Mouse (Mus musculus): Measurements from ENCODE around the gene Eif2d. TPM values are rescaled to one million over a fixed set of nuclear protein-coding genes. Genes with fewer than 3 reads are reported as not detected.

The Eif2d gene
- polyA plus RNA-seq (2014; fragmentation: Nextera tagmentation; extraction: Ambion mirVana): 55.0 and 58.5 TPM in 2 replicates

GRCm38 (mm10) chr1:131153018-131153629, at the start of gene Eif2d:
TSS of gene Eif2d (plus strand) at chr1:131153181.
- 0 out of 2 replicates have a peak, but pooled peaks cover 8% of the 10 kb centered on the region for H3K4me1 ChIP-seq (ENCODE audit: control insufficient read depth, insufficient read depth, low read length)
- H3K4me3 ChIP-seq (ENCODE audit: low read depth, low read length): peak within 1 kb of the TSS; percentile 76
- whole genome bisulfite sequencing: under 1% methylated on average over 27 of the region's 27 CpGs
- no peaks in the 10 kb centered on the region for H3K27me3 ChIP-seq (ENCODE audit: control insufficient read depth, insufficient read depth, low read length)
- no peaks in the 10 kb centered on the region for H3K9me3 ChIP-seq (ENCODE audit: control insufficient read depth, low read length)
- peak; percentile 88 for DNase-seq (ENCODE audit: low spot score)
- H3K4me2 ChIP-seq (ENCODE audit: low read depth): peak within 1 kb of the TSS; percentile 90
- H3K27ac ChIP-seq (ENCODE audit: low read depth, low read length): no peak within 1 kb of the TSS
- H3K9ac ChIP-seq (ENCODE audit: low read length): peak within 1 kb of the TSS; percentile 78
- H3K36me3 ChIP-seq (ENCODE audit: control insufficient read depth, insufficient read depth, low read length): no peaks in the 10 kb centered on the region; the same call in 1 of the 2 replicates
- peak; percentile 98 for ATAC-seq (ENCODE audit: insufficient read depth, low FRiP score, low TSS enrichment)

DNA sequence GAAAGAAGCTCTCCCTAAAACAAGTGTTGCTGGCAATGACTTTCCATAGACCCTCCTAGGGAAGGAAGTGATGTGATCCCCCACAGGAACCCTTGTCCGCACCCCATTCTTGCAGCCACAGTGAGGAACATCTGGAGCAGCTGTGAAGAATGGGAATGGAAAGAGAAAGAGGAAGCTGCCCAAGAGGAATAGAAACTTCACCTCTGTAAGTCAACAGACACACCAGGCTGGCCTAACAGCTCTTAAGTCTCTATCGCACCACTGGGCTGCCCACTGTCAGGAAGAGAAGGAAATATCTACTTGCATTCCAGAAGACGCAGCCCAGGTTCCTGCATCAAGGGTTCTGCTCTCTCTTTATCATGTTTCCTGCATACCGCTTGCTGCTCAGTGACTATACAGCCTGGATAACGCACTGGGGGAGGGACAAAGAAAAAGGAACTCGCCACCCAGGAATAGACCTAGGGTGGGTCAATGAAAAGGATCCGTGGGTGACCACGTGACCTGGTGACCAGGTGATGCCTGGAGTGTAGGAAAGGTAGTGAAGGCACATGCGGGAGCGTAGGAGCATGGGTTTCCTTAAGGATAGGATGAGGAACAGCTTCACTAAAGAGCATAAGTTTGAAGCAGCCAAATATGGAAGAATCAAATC, 49.1 kb upstream of the Eif2d start:
- WGBS: 89% methylated on average over 10 of the region's 10 CpGs
- no peaks in the 10 kb centered on the region for H3K36me3 ChIP-seq (ENCODE audit: control insufficient read depth, insufficient read depth, low read length)
- H3K4me3 ChIP-seq (ENCODE audit: low read depth, low read length): no peak overlapping the region
- no peak overlapping the region for H3K27ac ChIP-seq (ENCODE audit: low read depth, low read length)
- H3K4me1 ChIP-seq (ENCODE audit: control insufficient read depth, insufficient read depth, low read length): no peaks in the 10 kb centered on the region
- no peak overlapping the region for H3K9ac ChIP-seq (ENCODE audit: low read length)
- DNase-seq (ENCODE audit: low spot score) (no peak), ATAC-seq (ENCODE audit: insufficient read depth, low FRiP score, low TSS enrichment) (no peak)
- no peak overlapping the region for H3K4me2 ChIP-seq (ENCODE audit: low read depth)
- H3K9me3 ChIP-seq (ENCODE audit: control insufficient read depth, low read length): no peaks in the 10 kb centered on the region
- H3K27me3 ChIP-seq (ENCODE audit: control insufficient read depth, insufficient read depth, low read length): no peaks in the 10 kb centered on the region

GRCm38 (mm10) chr1:131107575-131108308, 45.2 kb upstream of the Eif2d start:
- WGBS: 62% methylated on average over 10 of the region's 10 CpGs
- no peaks in the 10 kb centered on the region for H3K4me1 ChIP-seq (ENCODE audit: control insufficient read depth, insufficient read depth, low read length)
- no peak overlapping the region for H3K4me3 ChIP-seq (ENCODE audit: low read depth, low read length)
- H3K36me3 ChIP-seq (ENCODE audit: control insufficient read depth, insufficient read depth, low read length): no peaks in the 10 kb centered on the region
- H3K9ac ChIP-seq (ENCODE audit: low read length): no peak overlapping the region
- no peak overlapping the region for H3K27ac ChIP-seq (ENCODE audit: low read depth, low read length)
- H3K4me2 ChIP-seq (ENCODE audit: low read depth): no peak overlapping the region
- ATAC-seq (ENCODE audit: insufficient read depth, low FRiP score, low TSS enrichment) (no peak; the same call in 1 of the 2 replicates), DNase-seq (ENCODE audit: low spot score) (no peak)
- no peaks in the 10 kb centered on the region for H3K27me3 ChIP-seq (ENCODE audit: control insufficient read depth, insufficient read depth, low read length)
- no peaks in the 10 kb centered on the region for H3K9me3 ChIP-seq (ENCODE audit: control insufficient read depth, low read length)

GRCm38 (mm10) chr1:131110525-131111106, 42.4 kb upstream of the Eif2d start:
- 76% methylated on average over 12 of the region's 12 CpGs for WGBS

DNA sequence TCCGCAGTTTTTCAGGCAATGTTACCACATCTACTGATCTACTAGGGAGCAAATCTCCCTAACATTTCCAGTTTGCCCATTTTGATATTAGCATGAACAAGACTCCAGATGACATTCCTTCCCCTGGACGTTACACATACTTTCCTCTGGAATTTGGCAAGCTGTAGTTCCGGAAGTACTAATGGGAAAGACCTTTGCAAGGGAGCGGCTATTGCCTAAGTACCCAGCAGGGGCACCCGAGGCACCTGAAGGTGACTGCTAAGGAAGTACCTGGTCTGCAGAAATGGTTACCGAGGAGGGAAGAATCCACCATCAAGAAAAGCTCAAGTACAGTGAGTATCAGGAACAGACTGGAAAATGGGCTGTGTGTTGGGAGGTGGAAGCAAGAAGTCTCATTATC, 40.4 kb upstream of the Eif2d start:
- no peak overlapping the region for H3K27ac ChIP-seq (ENCODE audit: low read depth, low read length)
- 39% methylated on average over 6 of the region's 6 CpGs for WGBS
- no peaks in the 10 kb centered on the region for H3K9me3 ChIP-seq (ENCODE audit: control insufficient read depth, low read length)
- H3K4me3 ChIP-seq (ENCODE audit: low read depth, low read length): no peak overlapping the region
- no peaks in the 10 kb centered on the region for H3K36me3 ChIP-seq (ENCODE audit: control insufficient read depth, insufficient read depth, low read length)
- H3K9ac ChIP-seq (ENCODE audit: low read length): no peak overlapping the region
- H3K4me2 ChIP-seq (ENCODE audit: low read depth): no peak overlapping the region
- no peaks in the 10 kb centered on the region for H3K27me3 ChIP-seq (ENCODE audit: control insufficient read depth, insufficient read depth, low read length)
- DNase-seq (ENCODE audit: low spot score) (no peak), ATAC-seq (ENCODE audit: insufficient read depth, low FRiP score, low TSS enrichment) (no peak)
- no peaks in the 10 kb centered on the region for H3K4me1 ChIP-seq (ENCODE audit: control insufficient read depth, insufficient read depth, low read length)

More at GRCm38 (mm10) chr1:131110525-131111106, 42.4 kb upstream of the Eif2d start:
- Histone ChIP-seq H3K36me3 (ENCODE audit: control insufficient read depth, insufficient read depth, low read length) (no peaks in the 10 kb centered on the region), H3K27me3 (ENCODE audit: control insufficient read depth, insufficient read depth, low read length) (no peaks in the 10 kb centered on the region), H3K4me1 (ENCODE audit: control insufficient read depth, insufficient read depth, low read length) (no peaks in the 10 kb centered on the region), H3K4me3 (ENCODE audit: low read depth, low read length) (no peak overlapping the region), H3K9me3 (ENCODE audit: control insufficient read depth, low read length) (no peaks in the 10 kb centered on the region), H3K9ac (ENCODE audit: low read length) (no peak overlapping the region), H3K4me2 (ENCODE audit: low read depth) (no peak overlapping the region), H3K27ac (ENCODE audit: low read depth, low read length) (no peak overlapping the region)
- DNase-seq (ENCODE audit: low spot score) (no peak), ATAC-seq (ENCODE audit: insufficient read depth, low FRiP score, low TSS enrichment) (no peak)

DNA sequence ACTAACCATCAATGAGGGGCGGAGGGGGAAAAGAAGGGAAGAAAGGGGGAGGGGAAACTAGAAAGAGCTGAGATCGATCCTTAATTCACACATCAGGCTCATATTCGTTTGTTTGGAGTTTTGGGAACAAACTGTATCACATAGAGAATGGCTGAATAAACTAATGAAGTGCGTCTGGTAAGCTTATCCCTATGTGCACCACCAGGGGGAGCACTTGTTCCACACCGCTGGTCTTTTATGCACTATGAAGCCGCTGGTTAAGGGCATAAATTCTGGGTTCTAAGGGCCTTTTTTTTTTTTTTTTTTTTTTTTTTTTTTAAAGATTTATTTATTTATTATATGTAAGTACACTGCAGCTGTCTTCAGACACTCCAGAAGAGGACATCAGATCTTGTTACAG, 37.0 kb upstream of the Eif2d start:
- no peaks in the 10 kb centered on the region for H3K36me3 ChIP-seq (ENCODE audit: control insufficient read depth, insufficient read depth, low read length)
- ATAC-seq (ENCODE audit: insufficient read depth, low FRiP score, low TSS enrichment): 0 out of 2 replicates have a peak, but pooled peaks have one; percentile 43
- H3K27me3 ChIP-seq (ENCODE audit: control insufficient read depth, insufficient read depth, low read length): no peaks in the 10 kb centered on the region
- DNase-seq (ENCODE audit: low spot score): peak; percentile 76
- H3K4me2 ChIP-seq (ENCODE audit: low read depth): no peak overlapping the region
- no peaks in the 10 kb centered on the region for H3K4me1 ChIP-seq (ENCODE audit: control insufficient read depth, insufficient read depth, low read length)
- no peak overlapping the region for H3K27ac ChIP-seq (ENCODE audit: low read depth, low read length)
- H3K4me3 ChIP-seq (ENCODE audit: low read depth, low read length): no peak overlapping the region
- 16% methylated on average over 6 of the region's 6 CpGs for WGBS
- no peak overlapping the region for H3K9ac ChIP-seq (ENCODE audit: low read length)
- H3K9me3 ChIP-seq (ENCODE audit: control insufficient read depth, low read length): no peaks in the 10 kb centered on the region

GRCm38 (mm10) chr1:131116430-131117011, 36.5 kb upstream of the Eif2d start:
- DNase-seq (ENCODE audit: low spot score): no peak
- H3K9ac ChIP-seq (ENCODE audit: low read length): no peak overlapping the region
- no peak overlapping the region for H3K4me2 ChIP-seq (ENCODE audit: low read depth)
- 73% methylated on average over 13 of the region's 13 CpGs for WGBS
- no peaks in the 10 kb centered on the region for H3K4me1 ChIP-seq (ENCODE audit: control insufficient read depth, insufficient read depth, low read length)
- H3K4me3 ChIP-seq (ENCODE audit: low read depth, low read length): no peak overlapping the region
- ATAC-seq (ENCODE audit: insufficient read depth, low FRiP score, low TSS enrichment): no peak
- peak overlapping the region; percentile 58 for H3K27ac ChIP-seq (ENCODE audit: low read depth, low read length)
- H3K36me3 ChIP-seq (ENCODE audit: control insufficient read depth, insufficient read depth, low read length): no peaks in the 10 kb centered on the region
- H3K27me3 ChIP-seq (ENCODE audit: control insufficient read depth, insufficient read depth, low read length): no peaks in the 10 kb centered on the region
- no peaks in the 10 kb centered on the region for H3K9me3 ChIP-seq (ENCODE audit: control insufficient read depth, low read length)

DNA sequence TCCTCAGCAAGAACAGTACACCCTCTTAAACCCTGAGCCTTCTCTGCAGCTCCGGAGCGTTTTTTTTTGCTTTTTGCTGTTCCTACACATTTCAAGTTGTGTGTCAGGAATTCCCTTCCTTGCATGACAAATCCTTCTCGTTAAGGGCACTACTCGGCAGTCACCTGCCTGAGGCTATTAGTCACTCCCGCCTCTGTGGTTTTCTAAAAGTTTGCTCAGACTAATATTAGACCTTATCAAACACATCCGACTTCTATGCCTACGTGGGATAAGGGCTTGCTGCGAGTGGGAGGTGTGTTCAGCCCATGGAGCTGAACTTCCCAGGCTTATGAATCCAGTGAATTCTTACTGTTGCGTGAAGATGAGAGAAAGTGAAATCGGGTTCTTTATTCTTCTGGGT, 34.5 kb upstream of the Eif2d start:
- Histone ChIP-seq H3K4me3 (ENCODE audit: low read depth, low read length) (no peak overlapping the region), H3K27ac (ENCODE audit: low read depth, low read length) (no peak overlapping the region), H3K9ac (ENCODE audit: low read length) (no peak overlapping the region), H3K9me3 (ENCODE audit: control insufficient read depth, low read length) (no peaks in the 10 kb centered on the region), H3K36me3 (ENCODE audit: control insufficient read depth, insufficient read depth, low read length) (no peaks in the 10 kb centered on the region), H3K4me1 (ENCODE audit: control insufficient read depth, insufficient read depth, low read length) (no peaks in the 10 kb centered on the region), H3K4me2 (ENCODE audit: low read depth) (no peak overlapping the region), H3K27me3 (ENCODE audit: control insufficient read depth, insufficient read depth, low read length) (no peaks in the 10 kb centered on the region)
- 84% methylated on average over 10 of the region's 10 CpGs for WGBS
- ATAC-seq (ENCODE audit: insufficient read depth, low FRiP score, low TSS enrichment) (no peak), DNase-seq (ENCODE audit: low spot score) (no peak)

All from neural tube, embryonic 11.5 days (tissue).